Mouse (Mus musculus) kidney, adult 2 months (tissue): ENCODE measurements at regions not wholly inside any gene's neighbourhood (a gene's known extent, or its start where the extent isn't known, plus 50 kb on each side); places are given as distances from the start of the nearest gene placed in this dataset.

Source experiments
- DNase-seq: peaks from one replicate; pipeline ENCODE4 v3.0.0; 2021
- H3K27ac ChIP-seq: fragments of 200-500 bp; 2 replicates; pipeline ENCODE4 v1.5.1; 2012; ENCODE audit warnings: low read depth, low read length, control low read depth, inconsistent platforms; ENCODE audit not compliant: insufficient read depth
- H3K27me3 ChIP-seq: fragments of 200-500 bp; replicated peaks from 2 replicates; pipeline ENCODE4 v1.6.1; 2012; ENCODE audit warnings: mild to moderate bottlenecking, moderate library complexity, low read length, inconsistent platforms; ENCODE audit not compliant: control insufficient read depth, insufficient read depth
- H3K36me3 ChIP-seq: fragments of 200-500 bp; 2 replicates; pipeline ENCODE4 v1.6.1; 2012; ENCODE audit warnings: mild to moderate bottlenecking, moderate library complexity, low read length, inconsistent platforms; ENCODE audit not compliant: control insufficient read depth, insufficient read depth
- H3K4me1 ChIP-seq: fragments of 200-500 bp; 2 replicates; pipeline ENCODE4 v1.6.1; 2011; ENCODE audit warnings: low read length; ENCODE audit not compliant: control insufficient read depth, insufficient read depth
- H3K4me3 ChIP-seq: fragments of 200-500 bp; 2 replicates; pipeline ENCODE4 v1.5.1; 2011; ENCODE audit warnings: mild to moderate bottlenecking, low read depth, low read length, control low read depth; ENCODE audit not compliant: insufficient read depth
- CTCF ChIP-seq: fragments of 200-500 bp; conservative IDR thresholded peaks from 2 replicates; pipeline ENCODE4 v1.5.1; 2011; ENCODE audit warnings: low read depth, mild to moderate bottlenecking, control low read depth, low read length, moderate library complexity, mixed read lengths; ENCODE audit not compliant: insufficient read depth, insufficient read length
- POLR2A ChIP-seq: fragments of 200-500 bp; IDR thresholded peaks from one replicate; pipeline ENCODE4 v1.6.1; 2011; ENCODE audit warnings: low read depth, low read length, control low read depth
- WGBS: fragments of 180-500 bp; shearing (Covaris S2); methylation state at CpG from one replicate; pipeline ENCODE4 v1.1.7; 2018; 5-methylcytosine and 5-hydroxymethylcytosine counted together

- peak; percentile 35 for DNase-seq
- no peak for TF ChIP-seq CTCF
- WGBS, result 74% methylated on average over 5 of the region's 5 CpGs
- H3K36me3 ChIP-seq, result no peaks in the 10 kb centered on the region
- H3K4me3 ChIP-seq, result no peak overlapping the region
- H3K4me1 ChIP-seq, result no peaks in the 10 kb centered on the region
- H3K27ac ChIP-seq, result no peak overlapping the region
- H3K27me3 ChIP-seq, result no peaks in the 10 kb centered on the region
These were observed 253.5 kb upstream of the Nr5a2 start for GRCm38 (mm10) chr1:137213717-137214116.

- no peak for DNase-seq
- Histone ChIP-seq H3K4me1 (no peaks in the 10 kb centered on the region), H3K27me3 (no peaks in the 10 kb centered on the region), H3K27ac (no peak overlapping the region), H3K4me3 (no peak overlapping the region), H3K36me3 (no peaks in the 10 kb centered on the region)
- WGBS, result 69% methylated on average over 3 of the region's 3 CpGs
- no peak for TF ChIP-seq POLR2A
These were observed 252.6 kb upstream of the Nr5a2 start for GRCm38 (mm10) chr1:137212856-137213255.

- TF ChIP-seq CTCF, result no peak
- no peak for TF ChIP-seq POLR2A
- 77% methylated on average over 7 of the region's 7 CpGs for WGBS
- no peak overlapping the region for H3K27ac ChIP-seq
- DNase-seq, result no peak
- H3K27me3 ChIP-seq, result no peaks in the 10 kb centered on the region
- H3K36me3 ChIP-seq, result no peaks in the 10 kb centered on the region
- no peak overlapping the region for H3K4me3 ChIP-seq
- no peaks in the 10 kb centered on the region for H3K4me1 ChIP-seq
These were observed 244.1 kb upstream of the Nr5a2 start for GRCm38 (mm10) chr1:137204371-137204770.

GRCm38 (mm10) chr1:137203512-137203911 lies 243.3 kb upstream of the Nr5a2 start:
- TF ChIP-seq CTCF (no peak), POLR2A (no peak)
- DNase-seq, result no peak
- Histone ChIP-seq H3K4me3 (no peak overlapping the region), H3K36me3 (no peaks in the 10 kb centered on the region), H3K27ac (no peak overlapping the region), H3K27me3 (no peaks in the 10 kb centered on the region), H3K4me1 (no peaks in the 10 kb centered on the region)
- WGBS, result 65% methylated on average over 8 of the region's 8 CpGs

- H3K27me3 ChIP-seq, result no peaks in the 10 kb centered on the region
- TF ChIP-seq CTCF, result no peak
- no peak for TF ChIP-seq POLR2A
- no peaks in the 10 kb centered on the region for H3K4me1 ChIP-seq
- WGBS, result 83% methylated on average over 11 of the region's 11 CpGs
- no peak overlapping the region for H3K27ac ChIP-seq
- no peaks in the 10 kb centered on the region for H3K36me3 ChIP-seq
- no peak for DNase-seq
- H3K4me3 ChIP-seq, result no peak overlapping the region
These were observed 240.7 kb upstream of the Nr5a2 start for GRCm38 (mm10) chr1:137200931-137201330.

- no peak overlapping the region for H3K4me3 ChIP-seq
- TF ChIP-seq CTCF (no peak), POLR2A (no peak)
- no peak for DNase-seq
- peaks cover 3% of the 10 kb centered on the region; the same call in 1 of the 2 replicates for H3K4me1 ChIP-seq
- H3K27ac ChIP-seq, result no peak overlapping the region
- H3K27me3 ChIP-seq, result no peaks in the 10 kb centered on the region
- no peaks in the 10 kb centered on the region for H3K36me3 ChIP-seq
These were observed 235.7 kb upstream of the Nr5a2 start for GRCm38 (mm10) chr1:137195962-137196361.

- DNase-seq, result peak; percentile 75
- TF ChIP-seq CTCF (no peak), POLR2A (no peak)
- 50% methylated on average over 3 of the region's 3 CpGs for WGBS
- Histone ChIP-seq H3K36me3 (no peaks in the 10 kb centered on the region), H3K4me1 (peaks cover 3% of the 10 kb centered on the region; the same call in 1 of the 2 replicates), H3K27ac (peak overlapping the region; percentile 28; the same call in 1 of the 2 replicates), H3K4me3 (no peak overlapping the region), H3K27me3 (no peaks in the 10 kb centered on the region)
These were observed 234.9 kb upstream of the Nr5a2 start for GRCm38 (mm10) chr1:137195065-137195620.

GRCm38 (mm10) chr1:137178231-137178630 lies 218.0 kb upstream of the Nr5a2 start:
- TF ChIP-seq POLR2A, result no peak
- no peak for TF ChIP-seq CTCF
- Histone ChIP-seq H3K4me1 (no peaks in the 10 kb centered on the region), H3K27ac (no peak overlapping the region), H3K27me3 (no peaks in the 10 kb centered on the region), H3K36me3 (no peaks in the 10 kb centered on the region), H3K4me3 (no peak overlapping the region)
- no peak for DNase-seq
- 88% methylated on average over 4 of the region's 4 CpGs for WGBS
